Mouse (Mus musculus) limb, embryonic 15.5 days (tissue): ENCODE measurements at regions not wholly inside any gene's neighbourhood (a gene's known extent, or its start where the extent isn't known, plus 50 kb on each side); places are given as distances from the start of the nearest gene placed in this dataset.

Experiments
- ATAC-seq: fragments of 200-750 bp; cut with Nextera tagmentation; 2 replicates; pipeline ENCODE4 v1.8.0; 2017; ENCODE audit warnings: low read depth, moderate TSS enrichment; ENCODE audit not compliant: insufficient number of reproducible peaks, low FRiP score, low TSS enrichment
- H3K27ac ChIP-seq: fragments of 300-500 bp; sonication (generic); 2 replicates; pipeline ENCODE4 v1.5.1; 2015; ENCODE audit warnings: moderate library complexity, mild to moderate bottlenecking, inconsistent platforms
- H3K27me3 ChIP-seq: fragments of 300-500 bp; sonication (generic); 2 replicates; pipeline ENCODE4 v1.6.1; 2015; ENCODE audit warnings: inconsistent platforms
- H3K36me3 ChIP-seq: fragments of 300-500 bp; sonication (generic); 2 replicates; pipeline ENCODE4 v1.6.1; 2015; ENCODE audit warnings: inconsistent platforms
- H3K4me1 ChIP-seq: fragments of 300-500 bp; sonication (generic); 2 replicates; pipeline ENCODE4 v1.6.1; 2015; ENCODE audit warnings: inconsistent platforms
- H3K4me2 ChIP-seq: fragments of 300-500 bp; sonication (generic); 2 replicates; pipeline ENCODE4 v1.6.1; 2015; ENCODE audit warnings: mild to moderate bottlenecking, inconsistent platforms
- H3K4me3 ChIP-seq: fragments of 300-500 bp; sonication (generic); 2 replicates; pipeline ENCODE4 v1.5.1; 2015; ENCODE audit warnings: mild to moderate bottlenecking, inconsistent platforms
- H3K9ac ChIP-seq: fragments of 300-500 bp; sonication (generic); 2 replicates; pipeline ENCODE4 v1.6.1; 2015; ENCODE audit warnings: inconsistent platforms
- H3K9me3 ChIP-seq: fragments of 300-500 bp; sonication (generic); 2 replicates; pipeline ENCODE4 v1.6.1; 2016; ENCODE audit warnings: inconsistent platforms
- WGBS: fragments of 180-500 bp; shearing (Covaris S2); methylation state at CpG from one replicate; pipeline ENCODE4 v1.1.7; 2015; 5-methylcytosine and 5-hydroxymethylcytosine counted together

- no peaks in the 10 kb centered on the region for H3K9me3 ChIP-seq
- H3K4me3 ChIP-seq, result no peak overlapping the region
- no peaks in the 10 kb centered on the region for H3K4me1 ChIP-seq
- WGBS, result 70% methylated on average over 8 of the region's 8 CpGs
- no peaks in the 10 kb centered on the region for H3K36me3 ChIP-seq
- no peak overlapping the region for H3K4me2 ChIP-seq
- no peak for ATAC-seq
- no peaks in the 10 kb centered on the region for H3K27me3 ChIP-seq
- no peak overlapping the region for H3K27ac ChIP-seq
- H3K9ac ChIP-seq, result no peak overlapping the region
These were observed 218.0 kb downstream of the Nuf2 start for GRCm38 (mm10) chr1:169313241-169313640.

GRCm38 (mm10) chr1:169283440-169283839 is 247.8 kb downstream of the Nuf2 start:
- H3K27ac ChIP-seq, result no peak overlapping the region
- 88% methylated on average over 5 of the region's 5 CpGs for WGBS
- H3K9me3 ChIP-seq, result no peaks in the 10 kb centered on the region
- no peak for ATAC-seq
- H3K27me3 ChIP-seq, result no peaks in the 10 kb centered on the region
- H3K4me1 ChIP-seq, result no peaks in the 10 kb centered on the region
- H3K4me2 ChIP-seq, result no peak overlapping the region
- no peak overlapping the region for H3K9ac ChIP-seq
- H3K36me3 ChIP-seq, result no peaks in the 10 kb centered on the region
- H3K4me3 ChIP-seq, result no peak overlapping the region

GRCm38 (mm10) chr1:169270750-169271149 is 260.5 kb downstream of the Nuf2 start:
- Histone ChIP-seq H3K4me2 (no peak overlapping the region), H3K27ac (no peak overlapping the region), H3K4me3 (no peak overlapping the region), H3K36me3 (no peaks in the 10 kb centered on the region), H3K9me3 (no peaks in the 10 kb centered on the region), H3K27me3 (no peaks in the 10 kb centered on the region), H3K9ac (no peak overlapping the region), H3K4me1 (no peaks in the 10 kb centered on the region)
- ATAC-seq, result no peak
- WGBS, result 40% methylated on average over 4 of the region's 4 CpGs

- H3K4me1 ChIP-seq, result no peaks in the 10 kb centered on the region
- WGBS, result 45% methylated on average over 5 of the region's 5 CpGs
- H3K4me2 ChIP-seq, result no peak overlapping the region
- H3K9me3 ChIP-seq, result no peaks in the 10 kb centered on the region
- no peaks in the 10 kb centered on the region for H3K27me3 ChIP-seq
- H3K27ac ChIP-seq, result no peak overlapping the region
- H3K4me3 ChIP-seq, result no peak overlapping the region
- H3K9ac ChIP-seq, result no peak overlapping the region
- no peak for ATAC-seq
- H3K36me3 ChIP-seq, result no peaks in the 10 kb centered on the region
These were observed 267.1 kb downstream of the Nuf2 start for GRCm38 (mm10) chr1:169263984-169264660.

GRCm38 (mm10) chr1:169254250-169254937 is 276.9 kb downstream of the Nuf2 start:
- 40% methylated on average over 7 of the region's 7 CpGs for WGBS
- ATAC-seq, result no peak

GRCm38 (mm10) chr1:169252189-169252588 is 279.1 kb downstream of the Nuf2 start:
- no peak overlapping the region for H3K9ac ChIP-seq
- H3K36me3 ChIP-seq, result no peaks in the 10 kb centered on the region
- H3K9me3 ChIP-seq, result no peaks in the 10 kb centered on the region
- H3K27ac ChIP-seq, result no peak overlapping the region
- no peaks in the 10 kb centered on the region for H3K27me3 ChIP-seq
- no peak for ATAC-seq
- WGBS, result 60% methylated on average over 2 of the region's 2 CpGs
- no peak overlapping the region for H3K4me2 ChIP-seq
- H3K4me1 ChIP-seq, result no peaks in the 10 kb centered on the region
- H3K4me3 ChIP-seq, result no peak overlapping the region

More at GRCm38 (mm10) chr1:169254250-169254937, 276.9 kb downstream of the Nuf2 start:
- Histone ChIP-seq H3K4me3 (no peak overlapping the region), H3K36me3 (no peaks in the 10 kb centered on the region), H3K9ac (no peak overlapping the region), H3K27me3 (no peaks in the 10 kb centered on the region), H3K27ac (no peak overlapping the region), H3K4me2 (no peak overlapping the region), H3K9me3 (no peaks in the 10 kb centered on the region), H3K4me1 (no peaks in the 10 kb centered on the region)

- H3K36me3 ChIP-seq, result no peaks in the 10 kb centered on the region
- no peak overlapping the region for H3K4me3 ChIP-seq
- H3K27ac ChIP-seq, result no peak overlapping the region
- H3K9ac ChIP-seq, result no peak overlapping the region
- ATAC-seq, result no peak
- H3K9me3 ChIP-seq, result no peaks in the 10 kb centered on the region
- no peak overlapping the region for H3K4me2 ChIP-seq
- H3K4me1 ChIP-seq, result no peaks in the 10 kb centered on the region
- H3K27me3 ChIP-seq, result no peaks in the 10 kb centered on the region
- 86% methylated on average over 7 of the region's 7 CpGs for WGBS
These were observed 282.2 kb downstream of the Nuf2 start for GRCm38 (mm10) chr1:169249021-169249420.

GRCm38 (mm10) chr1:169240377-169240776 is 290.9 kb downstream of the Nuf2 start:
- H3K4me1 ChIP-seq, result peaks cover 9% of the 10 kb centered on the region
- H3K36me3 ChIP-seq, result no peaks in the 10 kb centered on the region
- no peaks in the 10 kb centered on the region for H3K9me3 ChIP-seq
- H3K4me2 ChIP-seq, result no peak overlapping the region
- H3K4me3 ChIP-seq, result no peak overlapping the region
- 30% methylated on average over 2 of the region's 2 CpGs for WGBS
- no peak overlapping the region for H3K27ac ChIP-seq
- no peak for ATAC-seq
- H3K9ac ChIP-seq, result no peak overlapping the region
- no peaks in the 10 kb centered on the region for H3K27me3 ChIP-seq

GRCm38 (mm10) chr1:169238671-169239090 is 292.6 kb downstream of the Nuf2 start:
- 6% methylated on average over 16 of the region's 16 CpGs for WGBS
- Histone ChIP-seq H3K27ac (no peak overlapping the region), H3K9ac (no peak overlapping the region), H3K4me3 (no peak overlapping the region), H3K4me1 (peaks cover 9% of the 10 kb centered on the region), H3K9me3 (no peaks in the 10 kb centered on the region), H3K27me3 (no peaks in the 10 kb centered on the region), H3K4me2 (peak overlapping the region; percentile 31), H3K36me3 (no peaks in the 10 kb centered on the region)
- no peak for ATAC-seq

- Histone ChIP-seq H3K9ac (no peak overlapping the region), H3K27ac (no peak overlapping the region)
- 45% methylated on average over 2 of the region's 2 CpGs for WGBS
These were observed 296.0 kb downstream of the Nuf2 start for GRCm38 (mm10) chr1:169235276-169235681.

GRCm38 (mm10) chr1:169233368-169233767 is 297.9 kb downstream of the Nuf2 start:
- Histone ChIP-seq H3K4me3 (no peak overlapping the region), H3K36me3 (no peaks in the 10 kb centered on the region), H3K27ac (no peak overlapping the region), H3K27me3 (no peaks in the 10 kb centered on the region), H3K4me1 (peaks cover 4% of the 10 kb centered on the region), H3K9ac (no peak overlapping the region), H3K4me2 (no peak overlapping the region), H3K9me3 (no peaks in the 10 kb centered on the region)
- WGBS, result 80% methylated on average over 3 of the region's 3 CpGs
- no peak for ATAC-seq

More at GRCm38 (mm10) chr1:169235276-169235681, 296.0 kb downstream of the Nuf2 start:
- H3K36me3 ChIP-seq, result no peaks in the 10 kb centered on the region
- peaks cover 9% of the 10 kb centered on the region for H3K4me1 ChIP-seq
- no peaks in the 10 kb centered on the region for H3K27me3 ChIP-seq
- no peak for ATAC-seq
- no peak overlapping the region for H3K4me3 ChIP-seq
- no peak overlapping the region for H3K4me2 ChIP-seq
- H3K9me3 ChIP-seq, result no peaks in the 10 kb centered on the region

GRCm38 (mm10) chr1:169230097-169230496 is 301.2 kb downstream of the Nuf2 start:
- Histone ChIP-seq H3K9ac (no peak overlapping the region), H3K27me3 (no peaks in the 10 kb centered on the region), H3K27ac (no peak overlapping the region), H3K4me1 (no peaks in the 10 kb centered on the region), H3K9me3 (no peaks in the 10 kb centered on the region), H3K4me2 (no peak overlapping the region), H3K4me3 (no peak overlapping the region), H3K36me3 (no peaks in the 10 kb centered on the region)
- ATAC-seq, result no peak
- 49% methylated on average over 4 of the region's 4 CpGs for WGBS
